Mouse (Mus musculus) small intestine, adult 2 months (tissue): ENCODE results near the gene Nrip1.

Experiments used
- CTCF ChIP-seq: fragments of 200-500 bp; IDR thresholded peaks from 2 replicates; pipeline ENCODE4 v1.5.1; 2012; ENCODE audit warnings: low read depth, mild to moderate bottlenecking, control low read depth, inconsistent platforms, low read length, moderate library complexity, mixed read lengths; ENCODE audit not compliant: insufficient replicate concordance, insufficient read length; ENCODE audit errors: extremely low read depth
- POLR2A ChIP-seq: fragments of 200-500 bp; IDR thresholded peaks from 2 replicates; pipeline ENCODE4 v1.6.1; 2012; ENCODE audit warnings: low read depth, mild to moderate bottlenecking, control low read depth, inconsistent platforms, low read length, moderate library complexity

DNA sequence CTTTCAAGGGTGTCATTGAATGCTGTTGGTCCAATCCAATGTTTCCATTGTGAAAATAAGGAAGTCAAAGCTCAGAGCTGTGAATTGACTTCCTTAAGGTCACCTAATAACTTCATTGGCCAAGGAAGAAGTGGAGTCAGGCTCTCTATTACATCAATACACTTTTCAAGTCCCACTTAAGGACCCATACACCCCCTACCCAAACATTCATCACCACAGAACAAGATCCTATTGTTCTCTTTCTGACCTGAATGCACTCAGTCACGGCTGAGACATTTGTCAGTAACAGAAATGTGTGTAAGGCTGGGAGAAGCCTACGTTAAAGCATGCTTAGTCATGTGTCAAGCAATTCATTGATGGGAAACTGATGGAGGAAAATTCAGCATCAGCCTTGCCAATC, 107.8 kb downstream of the Nrip1 start:
- TF ChIP-seq POLR2A (no peak), CTCF (no peak)
